Comparison of ENCODE assay signal across 8 mouse cellular contexts in the genomic region with DNA sequence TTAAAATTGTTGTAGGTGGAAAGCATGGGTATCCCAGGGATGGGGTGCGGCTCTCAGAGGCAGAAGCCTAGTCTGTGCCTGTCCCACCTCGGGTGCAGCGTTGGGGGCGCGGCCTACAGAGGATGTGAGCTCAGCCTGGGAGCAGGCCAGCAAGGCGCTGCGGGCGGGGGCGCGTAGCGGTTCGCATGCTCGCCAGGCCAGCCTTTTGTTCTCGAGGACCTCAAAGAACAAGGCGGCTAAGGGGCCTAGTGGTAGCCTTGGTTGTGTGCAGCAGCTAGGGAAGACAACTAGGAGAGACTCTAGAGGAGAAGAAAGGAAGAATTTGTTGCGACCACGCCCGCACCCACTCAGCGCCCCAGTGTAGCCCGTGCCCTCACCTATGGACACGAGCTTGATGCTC. TPM values are rescaled to one million over a fixed set of nuclear protein-coding genes. Genes with fewer than 3 reads are reported as not detected.
DNase-seq lines count a peak whose midpoint lies in the region; ATAC-seq lines count a peak whose summit lies in the region.

No protein-coding gene starts in this region.

- ATAC-seq in hindbrain, embryonic 12.5 days (ENCODE audit: low FRiP score) = peak; percentile 51

- H3K9me3 ChIP-seq in hindbrain, embryonic 12.5 days (replicated peaks) = no peaks in the 10 kb centered on the region

- H3K27ac ChIP-seq in hindbrain, embryonic 12.5 days = peak overlapping the region; percentile 88

- peak overlapping the region; percentile 58 for H3K4me3 ChIP-seq in hindbrain, embryonic 12.5 days

- H3K27me3 ChIP-seq in hindbrain, embryonic 12.5 days = no peaks in the 10 kb centered on the region

- peak overlapping the region; percentile 77 for H3K9ac ChIP-seq in hindbrain, embryonic 12.5 days

- peak; percentile 75 for DNase-seq in MN1 (ENCODE audit: low spot score)
- peak; percentile 80 for DNase-seq in cerebellum, adult 9-11 months
- DNase-seq in frontal cortex, postnatal 10 days (ENCODE audit: low spot score in 2 of 2) = peak; percentile 65 to 66
- peak; percentile 57 to 61 for DNase-seq in layer of hippocampus, postnatal 36 days
- peak; percentile 86 for DNase-seq in lung, postnatal 14 days
- DNase-seq in retina, embryonic 14.5 days (ENCODE audit: low spot score) = peak; percentile 70
- peak; percentile 81 for DNase-seq in thymus, postnatal 4 days

- WGBS in hindbrain, embryonic 12.5 days = 30% methylated on average over 19 of the region's 21 CpGs

- H3K36me3 ChIP-seq in hindbrain, embryonic 12.5 days = peaks cover 24% of the 10 kb centered on the region

- H3K4me1 ChIP-seq in hindbrain, embryonic 12.5 days = peaks cover 9% of the 10 kb centered on the region

- H3K4me2 ChIP-seq in hindbrain, embryonic 12.5 days (replicated peaks) = peak overlapping the region; percentile 58

RNA-seq across cellular contexts. Expression of gene Flna, which starts 3.9 kb away (rescaled TPM):
- polyA plus RNA-seq in hindbrain, embryonic 12.5 days (2016; fragmentation: Nextera tagmentation; extraction: Ambion mirVana) = 253 and 262 TPM in 2 replicates
- 10 to 100 TPM; 75.2 to 93.2 TPM for total RNA-seq in layer of hippocampus, postnatal 36 days (2021)

RNA-seq across cellular contexts. Expression of gene Emd, which starts 8.8 kb away (rescaled TPM):
- 17.0 and 18.2 TPM in 2 replicates for polyA plus RNA-seq in hindbrain, embryonic 12.5 days (2016; fragmentation: Nextera tagmentation; extraction: Ambion mirVana)
- total RNA-seq in layer of hippocampus, postnatal 36 days (2021) = 10 to 100 TPM; 33.0 to 35.6 TPM

RNA-seq across cellular contexts. Expression of gene Rpl10, which starts 24.9 kb away (rescaled TPM):
- 520 and 550 TPM in 2 replicates for polyA plus RNA-seq in hindbrain, embryonic 12.5 days (2016; fragmentation: Nextera tagmentation; extraction: Ambion mirVana)
- total RNA-seq in layer of hippocampus, postnatal 36 days (2021) = 100 to 1,000 TPM; 191 to 202 TPM

RNA-seq across cellular contexts. Expression of gene Taz, which starts 36.0 kb away (rescaled TPM):
- polyA plus RNA-seq in hindbrain, embryonic 12.5 days (2016; fragmentation: Nextera tagmentation; extraction: Ambion mirVana) = 80.2 and 85.6 TPM in 2 replicates
- 10 to 100 TPM; 64.5 to 65.9 TPM for total RNA-seq in layer of hippocampus, postnatal 36 days (2021)

RNA-seq across cellular contexts. Expression of gene Dnase1l1, which starts 36.5 kb away (rescaled TPM):
- polyA plus RNA-seq in hindbrain, embryonic 12.5 days (2016; fragmentation: Nextera tagmentation; extraction: Ambion mirVana) = 6.3 and 6.5 TPM in 2 replicates
- total RNA-seq in layer of hippocampus, postnatal 36 days (2021) = 1 to 10 TPM; 2.1 to 2.7 TPM

Comparison
In these comparisons a context has a peak if more than half of its experiments do, and no peak if none do; other contexts are left out.
1. Peak in every context shown above with its lines: DNase-seq, ATAC-seq, H3K4me3 ChIP-seq and H3K27ac ChIP-seq.